Mouse (Mus musculus) liver, embryonic 11.5 days (tissue): ENCODE measurements at regions not wholly inside any gene's neighbourhood (a gene's known extent, or its start where the extent isn't known, plus 50 kb on each side); places are given as distances from the start of the nearest gene placed in this dataset.

ENCODE experiments used
- ATAC-seq: fragments of 200-750 bp; cut with Nextera tagmentation; replicated peaks from 2 replicates; pipeline ENCODE4 v1.8.0; 2017; ENCODE audit warnings: moderate number of reproducible peaks, mild to moderate bottlenecking, moderate TSS enrichment, moderate library complexity; ENCODE audit not compliant: low FRiP score
- DNase-seq: peaks from one replicate; pipeline ENCODE4 v3.0.0-alpha.2; 2017; ENCODE audit warnings: low spot score
- H3K27ac ChIP-seq: fragments of 300-500 bp; sonication (generic); 2 replicates; pipeline ENCODE4 v1.5.1; 2014; ENCODE audit warnings: mild to moderate bottlenecking, low read depth, low read length, control low read depth
- H3K27me3 ChIP-seq: fragments of 300-500 bp; sonication (generic); replicated peaks from 2 replicates; pipeline ENCODE4 v1.6.1; 2014; ENCODE audit warnings: low read length, mixed read lengths; ENCODE audit not compliant: control insufficient read depth, insufficient read depth
- H3K36me3 ChIP-seq: fragments of 300-500 bp; sonication (generic); 2 replicates; pipeline ENCODE4 v1.6.1; 2014; ENCODE audit warnings: mild to moderate bottlenecking, low read length, moderate library complexity, mixed read lengths; ENCODE audit not compliant: control insufficient read depth, insufficient read depth
- H3K4me1 ChIP-seq: fragments of 300-500 bp; sonication (generic); replicated peaks from 2 replicates; pipeline ENCODE4 v1.6.1; 2014; ENCODE audit warnings: low read length, mixed read lengths; ENCODE audit not compliant: control insufficient read depth, insufficient read depth
- H3K4me2 ChIP-seq: fragments of 300-500 bp; sonication (generic); 2 replicates; pipeline ENCODE4 v1.6.1; 2014; ENCODE audit warnings: mild to moderate bottlenecking, control low read depth, moderate library complexity
- H3K4me3 ChIP-seq: fragments of 300-500 bp; sonication (generic); 2 replicates; pipeline ENCODE4 v1.5.1; 2014; ENCODE audit warnings: low read depth, low read length, control low read depth
- H3K9ac ChIP-seq: fragments of 300-500 bp; sonication (generic); 2 replicates; pipeline ENCODE4 v1.6.1; 2014; ENCODE audit warnings: low read depth, low read length, control low read depth
- H3K9me3 ChIP-seq: fragments of 300-500 bp; sonication (generic); 2 replicates; pipeline ENCODE4 v1.6.1; 2016; ENCODE audit warnings: low read length, inconsistent platforms, mixed read lengths; ENCODE audit not compliant: control insufficient read depth
- WGBS: fragments of 180-500 bp; shearing (Covaris S2); extraction: QIAGEN DNeasy Blood & Tissue Kit; methylation state at CpG from one replicate; pipeline ENCODE4 v1.1.7; 2014; 5-methylcytosine and 5-hydroxymethylcytosine counted together

- H3K4me3 ChIP-seq = no peak overlapping the region
- H3K36me3 ChIP-seq = no peaks in the 10 kb centered on the region
- H3K9me3 ChIP-seq = no peaks in the 10 kb centered on the region
- no peak overlapping the region for H3K4me2 ChIP-seq
- no peaks in the 10 kb centered on the region for H3K27me3 ChIP-seq
- ATAC-seq = no peak
- DNase-seq = no peak
- H3K27ac ChIP-seq = no peak overlapping the region
- no peaks in the 10 kb centered on the region for H3K4me1 ChIP-seq
- WGBS = 82% methylated on average over 7 of the region's 7 CpGs
- no peak overlapping the region for H3K9ac ChIP-seq
These were observed 515.7 kb upstream of the Gm19410 start for GRCm38 (mm10) chr8:35249747-35250375.

GRCm38 (mm10) chr8:35250641-35251040 is 514.9 kb upstream of the Gm19410 start:
- no peak for ATAC-seq
- no peaks in the 10 kb centered on the region for H3K27me3 ChIP-seq
- no peak overlapping the region for H3K9ac ChIP-seq
- no peaks in the 10 kb centered on the region for H3K36me3 ChIP-seq
- no peak overlapping the region for H3K27ac ChIP-seq
- DNase-seq = no peak
- H3K4me2 ChIP-seq = no peak overlapping the region
- no peaks in the 10 kb centered on the region for H3K9me3 ChIP-seq
- no peaks in the 10 kb centered on the region for H3K4me1 ChIP-seq
- H3K4me3 ChIP-seq = no peak overlapping the region
- WGBS = 44% methylated on average over 4 of the region's 4 CpGs

GRCm38 (mm10) chr8:35253946-35254345 is 511.6 kb upstream of the Gm19410 start:
- H3K4me1 ChIP-seq = no peaks in the 10 kb centered on the region
- ATAC-seq (no peak), DNase-seq (no peak)
- no peak overlapping the region for H3K4me3 ChIP-seq
- H3K9me3 ChIP-seq = no peaks in the 10 kb centered on the region
- H3K27me3 ChIP-seq = no peaks in the 10 kb centered on the region
- H3K27ac ChIP-seq = no peak overlapping the region
- H3K36me3 ChIP-seq = no peaks in the 10 kb centered on the region
- no peak overlapping the region for H3K4me2 ChIP-seq
- H3K9ac ChIP-seq = no peak overlapping the region
- 80% methylated on average over 4 of the region's 4 CpGs for WGBS

- no peak overlapping the region for H3K27ac ChIP-seq
- H3K4me2 ChIP-seq = no peak overlapping the region
- DNase-seq (no peak), ATAC-seq (no peak)
- H3K36me3 ChIP-seq = no peaks in the 10 kb centered on the region
- no peak overlapping the region for H3K4me3 ChIP-seq
- no peaks in the 10 kb centered on the region for H3K9me3 ChIP-seq
- no peaks in the 10 kb centered on the region for H3K4me1 ChIP-seq
- H3K9ac ChIP-seq = no peak overlapping the region
- WGBS = 65% methylated on average over 2 of the region's 2 CpGs
- no peaks in the 10 kb centered on the region for H3K27me3 ChIP-seq
These were observed 510.3 kb upstream of the Gm19410 start for GRCm38 (mm10) chr8:35255327-35255726.

GRCm38 (mm10) chr8:35256958-35257357 is 508.6 kb upstream of the Gm19410 start:
- Histone ChIP-seq H3K9me3 (no peaks in the 10 kb centered on the region), H3K4me3 (no peak overlapping the region), H3K9ac (no peak overlapping the region), H3K36me3 (no peaks in the 10 kb centered on the region), H3K4me2 (no peak overlapping the region), H3K4me1 (no peaks in the 10 kb centered on the region), H3K27ac (no peak overlapping the region), H3K27me3 (no peaks in the 10 kb centered on the region)
- 47% methylated on average over 4 of the region's 4 CpGs for WGBS
- ATAC-seq = no peak
- DNase-seq = no peak

- Histone ChIP-seq H3K9ac (no peak overlapping the region), H3K27ac (no peak overlapping the region), H3K4me3 (no peak overlapping the region), H3K36me3 (no peaks in the 10 kb centered on the region), H3K4me1 (no peaks in the 10 kb centered on the region), H3K27me3 (no peaks in the 10 kb centered on the region), H3K9me3 (no peaks in the 10 kb centered on the region), H3K4me2 (no peak overlapping the region)
- 85% methylated on average over 5 of the region's 5 CpGs for WGBS
- DNase-seq (no peak), ATAC-seq (no peak)
These were observed 497.4 kb upstream of the Gm19410 start for GRCm38 (mm10) chr8:35268221-35268620.

GRCm38 (mm10) chr8:35268986-35269385 is 496.6 kb upstream of the Gm19410 start:
- Histone ChIP-seq H3K4me1 (no peaks in the 10 kb centered on the region), H3K9ac (no peak overlapping the region), H3K4me3 (no peak overlapping the region), H3K27ac (no peak overlapping the region), H3K9me3 (no peaks in the 10 kb centered on the region), H3K36me3 (no peaks in the 10 kb centered on the region), H3K27me3 (no peaks in the 10 kb centered on the region), H3K4me2 (no peak overlapping the region)
- WGBS = 93% methylated on average over 2 of the region's 2 CpGs
- ATAC-seq (no peak), DNase-seq (no peak)

- no peak overlapping the region for H3K9ac ChIP-seq
- no peak overlapping the region for H3K4me3 ChIP-seq
- DNase-seq = no peak
- no peak for ATAC-seq
- 80% methylated on average over 8 of the region's 8 CpGs for WGBS
- no peaks in the 10 kb centered on the region for H3K4me1 ChIP-seq
- no peaks in the 10 kb centered on the region for H3K9me3 ChIP-seq
- H3K27ac ChIP-seq = no peak overlapping the region
- H3K36me3 ChIP-seq = no peaks in the 10 kb centered on the region
- H3K4me2 ChIP-seq = no peak overlapping the region
- no peaks in the 10 kb centered on the region for H3K27me3 ChIP-seq
These were observed 489.6 kb upstream of the Gm19410 start for GRCm38 (mm10) chr8:35275972-35276371.

- Histone ChIP-seq H3K9ac (no peak overlapping the region), H3K9me3 (no peaks in the 10 kb centered on the region), H3K4me1 (no peaks in the 10 kb centered on the region), H3K27ac (no peak overlapping the region), H3K4me3 (no peak overlapping the region), H3K27me3 (no peaks in the 10 kb centered on the region), H3K4me2 (no peak overlapping the region), H3K36me3 (no peaks in the 10 kb centered on the region)
- WGBS = 81% methylated on average over 7 of the region's 7 CpGs
- DNase-seq = no peak
- no peak for ATAC-seq
These were observed 489.1 kb upstream of the Gm19410 start for GRCm38 (mm10) chr8:35276460-35276859.
